Mouse (Mus musculus) induced T-regulatory cell, adult 2 months (primary cell): ENCODE measurements around the gene Gm20388.
"Not testable (repeated sequence)": the region's sequence is repeated elsewhere in the genome, so short reads cannot be mapped to it uniquely, and the experiment has no call there.

ENCODE experiments used
- DNase-seq: peaks from one replicate; pipeline ENCODE4 v3.0.0-alpha.2; 2012; ENCODE audit warnings: low read depth

The Gm20388 gene

GRCm38 (mm10) chr8:121398724-121399123 is 1488.1 kb downstream of the Gm20388 start:
- DNase-seq: no peak

DNA sequence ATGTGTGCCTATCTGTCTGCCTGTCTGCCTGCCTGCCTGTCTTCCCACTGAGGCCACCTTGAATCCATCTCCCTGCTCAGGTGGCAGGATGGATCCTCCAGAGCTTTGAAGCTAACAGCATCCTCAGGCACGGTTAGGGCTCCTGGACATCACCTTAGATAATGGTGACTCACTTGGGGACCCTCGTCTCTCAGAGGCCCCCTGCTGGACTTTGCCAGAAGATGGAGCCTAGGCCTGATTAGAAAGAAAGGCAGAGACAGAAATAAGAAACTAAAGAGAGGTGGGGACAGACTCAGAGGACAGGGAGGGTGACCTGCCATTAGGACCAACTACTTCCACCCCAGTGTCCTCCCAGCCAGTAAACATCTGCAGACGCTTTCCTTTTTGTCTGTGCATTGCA is 1488.5 kb downstream of the Gm20388 start:
- no peak for DNase-seq

DNA sequence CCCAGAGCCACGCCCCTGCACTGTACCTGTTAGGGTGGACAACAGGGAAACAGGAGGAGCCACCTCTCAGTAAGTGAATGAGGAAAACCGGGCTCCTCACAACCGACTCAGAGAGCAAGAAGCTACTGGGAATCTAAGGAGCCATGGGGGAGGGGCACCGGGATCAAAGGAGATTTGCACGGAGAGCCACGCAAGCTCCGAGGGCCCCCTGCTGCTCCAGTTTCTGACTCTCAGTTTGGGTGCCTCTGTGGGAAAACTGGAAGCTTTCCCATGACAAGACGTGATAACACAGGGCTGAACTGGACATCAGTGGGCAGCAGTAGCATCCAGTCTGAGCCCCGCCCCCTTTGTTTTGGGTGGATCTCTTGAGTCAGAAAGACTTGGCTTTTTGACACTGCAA is 1489.9 kb downstream of the Gm20388 start:
- no peak for DNase-seq

- DNase-seq: no peak
These were observed 1493.2 kb downstream of the Gm20388 start for GRCm38 (mm10) chr8:121403821-121404220.

DNA sequence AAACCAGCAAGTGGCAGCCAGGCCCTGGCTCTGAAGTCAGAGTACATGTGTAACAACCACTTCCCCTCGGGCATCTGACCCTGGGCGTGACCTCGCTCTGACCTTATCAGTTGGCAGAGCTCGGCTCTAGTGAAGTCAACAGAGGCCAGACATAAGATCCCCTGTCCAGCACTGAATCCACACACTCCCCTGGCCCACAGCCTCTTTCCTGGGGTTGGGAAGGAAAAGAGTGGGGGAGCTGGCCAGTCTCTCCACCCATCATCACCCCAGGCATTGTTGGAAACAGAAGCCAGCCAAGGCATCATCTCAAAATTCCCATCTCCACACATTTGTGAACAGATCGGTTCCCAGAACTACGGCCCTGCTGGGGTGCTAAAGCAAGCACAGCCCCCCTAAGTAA is 1507.4 kb downstream of the Gm20388 start:
- DNase-seq: no peak

GRCm38 (mm10) chr8:121419551-121419950 is 1508.9 kb downstream of the Gm20388 start:
- DNase-seq: no peak

DNA sequence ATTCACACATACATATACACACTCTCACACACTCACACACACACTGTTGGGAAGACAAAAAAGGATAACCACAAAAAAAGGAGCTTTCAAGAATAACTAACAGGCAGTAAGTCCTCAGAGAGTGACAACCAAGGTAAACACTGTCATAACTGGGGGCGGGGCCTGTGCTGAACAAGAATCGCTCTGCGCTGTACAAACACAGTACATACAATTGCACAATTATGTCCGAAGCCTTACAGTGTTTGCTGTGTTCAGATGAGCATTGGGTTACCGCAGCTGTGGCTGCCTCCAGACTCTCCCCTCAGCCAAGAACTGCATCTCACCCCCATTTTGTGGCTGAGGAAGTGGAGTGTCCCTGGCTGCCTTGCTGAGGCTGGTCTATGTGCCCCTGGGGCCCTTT is 1510.4 kb downstream of the Gm20388 start:
- no peak for DNase-seq

DNA sequence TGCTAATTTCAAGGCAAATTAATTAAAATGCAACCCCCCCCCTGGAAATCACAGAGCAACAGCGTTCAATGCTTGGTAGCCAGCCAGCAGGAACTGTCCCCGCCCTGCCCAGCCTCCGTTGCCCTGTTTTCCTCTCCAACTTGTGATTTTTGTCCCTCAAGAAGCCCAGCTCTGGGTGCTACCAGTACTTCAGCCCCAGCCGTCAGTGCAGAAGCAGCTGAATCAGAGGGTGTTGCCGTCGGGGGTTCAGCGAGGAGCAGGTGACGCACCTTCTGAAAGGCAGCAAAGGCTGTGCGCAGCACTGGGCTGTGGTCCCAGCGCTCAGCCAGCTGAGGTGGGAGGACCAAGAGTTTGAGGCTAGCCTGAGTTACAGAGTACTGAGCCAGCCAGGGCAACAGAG is 1513.4 kb downstream of the Gm20388 start:
- no peak for DNase-seq

GRCm38 (mm10) chr8:121424600-121424999 is 1514.0 kb downstream of the Gm20388 start:
- peak; percentile 19 for DNase-seq

- DNase-seq: no peak
These were observed 1520.9 kb downstream of the Gm20388 start for GRCm38 (mm10) chr8:121431499-121431898.

- no peak for DNase-seq
These were observed 1522.8 kb downstream of the Gm20388 start for GRCm38 (mm10) chr8:121433466-121433865.

GRCm38 (mm10) chr8:121436656-121437055 is 1526.0 kb downstream of the Gm20388 start:
- DNase-seq: peak; percentile 17

DNA sequence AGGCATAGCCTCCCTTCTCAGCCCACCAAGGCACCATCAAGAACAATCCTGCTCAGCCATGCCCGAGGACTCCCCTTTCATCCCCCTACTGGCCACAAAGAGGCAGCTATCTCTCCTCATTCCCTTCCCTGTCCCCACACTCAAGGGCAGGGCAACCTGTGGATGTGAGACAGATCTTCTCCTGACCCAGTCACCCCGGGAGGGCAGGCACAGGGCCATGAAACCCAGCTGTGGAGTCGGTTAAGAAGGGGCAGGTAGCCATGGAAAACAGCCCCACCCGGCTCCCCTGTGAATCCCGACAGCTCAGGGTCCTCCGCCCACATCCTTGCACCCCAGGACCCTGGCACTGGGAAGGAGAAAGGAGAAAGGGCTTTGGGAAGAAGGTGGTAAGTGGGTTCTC is 1526.9 kb downstream of the Gm20388 start:
- no peak for DNase-seq

- DNase-seq: no peak
These were observed 1527.5 kb downstream of the Gm20388 start for GRCm38 (mm10) chr8:121438111-121438510.

- DNase-seq: no peak
These were observed 1528.7 kb downstream of the Gm20388 start for GRCm38 (mm10) chr8:121439351-121439750.

DNA sequence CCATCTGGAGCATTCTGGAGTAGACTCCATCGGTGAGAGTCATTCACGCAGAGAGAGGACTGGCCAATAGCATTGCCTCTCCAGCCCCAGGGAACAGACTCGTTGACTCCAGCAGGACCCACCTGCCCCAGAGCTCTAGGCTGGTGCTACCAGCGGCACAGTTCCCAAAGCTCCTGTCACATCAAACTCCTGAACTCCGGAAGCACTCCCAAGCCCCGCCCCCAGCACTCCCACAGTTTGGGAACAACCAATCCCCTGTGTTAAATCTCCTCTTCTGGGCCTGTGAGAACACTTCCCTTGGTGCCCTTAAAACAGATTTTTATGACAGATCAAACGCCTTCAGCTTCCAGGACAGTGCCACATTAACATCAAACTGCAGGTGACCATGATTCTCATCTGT is 1532.7 kb downstream of the Gm20388 start:
- no peak for DNase-seq

- not testable (repeated sequence) for DNase-seq
These were observed 1533.9 kb downstream of the Gm20388 start for GRCm38 (mm10) chr8:121444521-121444920.

DNA sequence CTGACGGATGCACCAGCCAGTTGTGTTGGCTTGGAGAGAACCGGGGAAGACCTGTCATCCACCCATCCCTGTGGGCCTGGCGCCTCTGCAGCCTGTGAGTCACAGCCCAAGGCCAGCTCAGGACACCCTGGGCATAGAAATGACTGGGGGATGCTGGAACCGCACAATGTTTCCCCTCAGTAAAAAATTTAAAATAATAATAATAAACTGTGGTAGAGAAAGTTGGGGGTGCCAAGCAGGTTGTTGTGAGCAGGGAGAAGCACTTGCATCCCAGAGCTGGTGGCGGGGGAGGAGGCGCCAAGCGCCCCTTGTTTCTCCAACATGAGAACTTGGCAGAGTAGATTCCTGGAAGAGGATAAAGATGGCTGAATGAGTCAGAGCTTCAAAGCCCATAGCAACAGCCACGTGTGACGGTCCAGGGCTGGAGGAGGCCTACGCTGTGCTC is 1534.4 kb downstream of the Gm20388 start:
- DNase-seq: no peak

GRCm38 (mm10) chr8:121446133-121446532 is 1535.5 kb downstream of the Gm20388 start:
- DNase-seq: no peak

DNA sequence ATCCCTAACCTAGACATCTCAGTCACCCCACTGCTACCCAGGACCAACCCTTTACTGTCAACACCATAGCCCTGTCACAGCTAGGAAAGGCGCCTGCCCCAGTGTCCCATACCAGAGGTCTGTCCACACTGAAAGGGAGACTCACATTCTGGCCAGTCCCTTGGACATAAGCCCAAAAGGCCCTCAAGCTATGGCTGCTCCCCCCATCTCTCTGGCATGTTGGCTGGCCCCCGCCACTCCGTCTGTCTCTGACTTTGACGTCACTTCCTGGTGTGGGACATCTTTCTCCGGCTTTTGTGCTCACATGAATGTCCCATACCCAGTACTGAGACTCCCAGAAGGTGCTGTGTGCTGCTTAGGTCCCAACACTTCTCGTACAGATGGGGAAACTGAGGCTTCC is 1536.2 kb downstream of the Gm20388 start:
- DNase-seq: no peak

- no peak for DNase-seq
These were observed 1539.6 kb downstream of the Gm20388 start for GRCm38 (mm10) chr8:121450211-121450610.

- no peak for DNase-seq
These were observed 1540.9 kb downstream of the Gm20388 start for GRCm38 (mm10) chr8:121451404-121452076.

- no peak for DNase-seq
These were observed 1544.1 kb downstream of the Gm20388 start for GRCm38 (mm10) chr8:121454737-121455136.

GRCm38 (mm10) chr8:121461192-121461591 is 1550.6 kb downstream of the Gm20388 start:
- no peak for DNase-seq
